Mouse (Mus musculus) kidney, postnatal 0 days (tissue): ENCODE measurements at regions not wholly inside any gene's neighbourhood (a gene's known extent, or its start where the extent isn't known, plus 50 kb on each side); places are given as distances from the start of the nearest gene placed in this dataset.

Experiments used
- ATAC-seq: fragments of 200-750 bp; cut with Nextera tagmentation; replicated peaks from 2 replicates; pipeline ENCODE4 v1.8.0; 2017; ENCODE audit warnings: low read depth, moderate number of reproducible peaks, moderate TSS enrichment, moderate library complexity; ENCODE audit not compliant: low FRiP score
- DNase-seq: peaks from one replicate; pipeline ENCODE4 v3.0.0-alpha.2; 2016; ENCODE audit warnings: low spot score
- H3K27ac ChIP-seq: fragments of 300-500 bp; sonication (generic); 2 replicates; pipeline ENCODE4 v1.5.1; 2014; ENCODE audit warnings: mild to moderate bottlenecking
- H3K27me3 ChIP-seq: fragments of 300-500 bp; sonication (generic); 2 replicates; pipeline ENCODE4 v1.6.1; 2014; ENCODE audit warnings: low read length, mixed read lengths; ENCODE audit not compliant: insufficient read depth
- H3K36me3 ChIP-seq: fragments of 300-500 bp; sonication (generic); 2 replicates; pipeline ENCODE4 v1.6.1; 2014; ENCODE audit warnings: low read length, mixed read lengths; ENCODE audit not compliant: insufficient read depth
- H3K4me1 ChIP-seq: fragments of 300-500 bp; sonication (generic); replicated peaks from 2 replicates; pipeline ENCODE4 v1.6.1; 2014; ENCODE audit warnings: antibody characterized with exemption, low read length, mixed read lengths; ENCODE audit not compliant: insufficient read depth
- H3K4me2 ChIP-seq: fragments of 300-500 bp; sonication (generic); 2 replicates; pipeline ENCODE4 v1.6.1; 2014; ENCODE audit warnings: mild to moderate bottlenecking, low read length, moderate library complexity, mixed read lengths
- H3K4me3 ChIP-seq: fragments of 300-500 bp; sonication (generic); replicated peaks from 2 replicates; pipeline ENCODE4 v1.5.1; 2014; ENCODE audit warnings: low read depth, low read length
- H3K9ac ChIP-seq: fragments of 300-500 bp; sonication (generic); 2 replicates; pipeline ENCODE4 v1.6.1; 2014; ENCODE audit warnings: low read depth, low read length
- H3K9me3 ChIP-seq: fragments of 300-500 bp; sonication (generic); replicated peaks from 2 replicates; pipeline ENCODE4 v1.6.1; 2016; ENCODE audit warnings: low read length, inconsistent platforms, mixed read lengths
- CTCF ChIP-seq: IDR thresholded peaks from 2 replicates; pipeline ENCODE4 v1.5.1; 2016; ENCODE audit warnings: antibody characterized with exemption, low read depth, mild to moderate bottlenecking, moderate library complexity
- WGBS: fragments of 180-500 bp; shearing (Covaris S2); extraction: QIAGEN DNeasy Blood & Tissue Kit; methylation state at CpG from one replicate; pipeline ENCODE4 v1.1.7; 2014; 5-methylcytosine and 5-hydroxymethylcytosine counted together

GRCm38 (mm10) chr8:12050841-12051240 lies 210.6 kb downstream of the Tex29 start:
- no peaks in the 10 kb centered on the region for H3K4me1 ChIP-seq
- 40% methylated on average over 5 of the region's 5 CpGs for WGBS
- H3K9me3 ChIP-seq: no peaks in the 10 kb centered on the region
- no peak for TF ChIP-seq CTCF
- H3K27me3 ChIP-seq: no peaks in the 10 kb centered on the region
- H3K4me3 ChIP-seq: no peak overlapping the region
- H3K4me2 ChIP-seq: no peak overlapping the region
- ATAC-seq (no peak), DNase-seq (no peak)
- no peak overlapping the region for H3K27ac ChIP-seq
- no peaks in the 10 kb centered on the region for H3K36me3 ChIP-seq
- H3K9ac ChIP-seq: no peak overlapping the region

- ATAC-seq: no peak
- Histone ChIP-seq H3K4me1 (no peaks in the 10 kb centered on the region), H3K4me3 (no peak overlapping the region), H3K4me2 (no peak overlapping the region), H3K9ac (no peak overlapping the region), H3K9me3 (no peaks in the 10 kb centered on the region), H3K36me3 (no peaks in the 10 kb centered on the region), H3K27me3 (no peaks in the 10 kb centered on the region), H3K27ac (no peak overlapping the region)
- no peak for DNase-seq
- WGBS: 49% methylated on average over 12 of the region's 12 CpGs
- no peak for TF ChIP-seq CTCF
Observed at GRCm38 (mm10) chr8:12051357-12051756, 211.1 kb downstream of the Tex29 start.

DNA sequence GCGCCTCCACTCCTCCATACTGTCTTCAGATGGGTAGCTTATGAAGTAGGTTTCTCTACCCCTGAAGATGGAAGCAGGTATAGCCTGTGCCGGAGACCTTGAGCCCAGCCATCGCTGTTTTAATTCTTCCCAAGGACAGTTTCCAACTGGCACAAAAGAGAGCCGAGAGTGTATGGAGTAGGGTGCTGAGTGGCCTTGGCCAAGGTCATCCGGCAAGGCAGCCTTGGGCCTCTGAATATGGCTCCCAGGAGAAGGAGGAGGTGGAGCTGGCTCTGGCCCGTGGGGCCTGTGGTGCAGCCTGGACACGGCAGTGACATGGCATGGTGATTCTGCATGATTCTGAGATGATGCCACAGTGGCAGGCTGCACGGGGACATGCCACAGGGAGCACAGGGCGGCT lies 215.7 kb downstream of the Tex29 start:
- Histone ChIP-seq H3K36me3 (no peaks in the 10 kb centered on the region), H3K4me2 (no peak overlapping the region), H3K27ac (no peak overlapping the region), H3K27me3 (no peaks in the 10 kb centered on the region), H3K4me3 (no peak overlapping the region), H3K9ac (no peak overlapping the region), H3K9me3 (no peaks in the 10 kb centered on the region), H3K4me1 (no peaks in the 10 kb centered on the region)
- TF ChIP-seq CTCF: no peak
- DNase-seq (no peak), ATAC-seq (no peak)
- WGBS: 89% methylated on average over 9 of the region's 9 CpGs

DNA sequence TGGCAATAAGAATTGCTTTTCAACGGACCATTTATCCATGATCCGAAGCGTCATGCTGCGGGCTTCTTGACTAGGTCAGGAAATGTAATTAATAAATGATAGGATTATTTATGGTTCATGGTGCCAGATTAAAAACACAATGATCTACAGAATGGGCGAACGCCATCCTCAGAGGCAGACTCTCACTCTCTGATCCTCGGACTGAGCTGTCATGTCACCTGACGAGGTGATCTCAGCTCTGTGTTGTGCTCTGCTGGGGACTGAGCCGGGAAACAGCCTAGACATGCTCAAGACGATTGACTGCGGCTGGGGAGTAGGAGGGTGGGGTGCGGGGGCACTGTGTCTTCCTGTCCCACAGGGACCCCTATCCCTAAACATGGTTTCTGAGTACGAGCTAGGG lies 217.4 kb upstream of the A230072I06Rik start:
- Histone ChIP-seq H3K36me3 (no peaks in the 10 kb centered on the region), H3K27me3 (no peaks in the 10 kb centered on the region), H3K9me3 (no peaks in the 10 kb centered on the region), H3K4me1 (no peaks in the 10 kb centered on the region), H3K4me3 (no peak overlapping the region), H3K4me2 (no peak overlapping the region), H3K9ac (no peak overlapping the region), H3K27ac (no peak overlapping the region)
- 34% methylated on average over 13 of the region's 13 CpGs for WGBS
- TF ChIP-seq CTCF: no peak
- ATAC-seq (no peak), DNase-seq (no peak)

- whole genome bisulfite sequencing: 73% methylated on average over 8 of the region's 8 CpGs
- H3K9me3 ChIP-seq: no peaks in the 10 kb centered on the region
- DNase-seq (no peak), ATAC-seq (no peak)
- H3K9ac ChIP-seq: no peak overlapping the region
- no peak overlapping the region for H3K4me2 ChIP-seq
- TF ChIP-seq CTCF: no peak
- H3K27me3 ChIP-seq: no peaks in the 10 kb centered on the region
- H3K27ac ChIP-seq: no peak overlapping the region
- H3K36me3 ChIP-seq: no peaks in the 10 kb centered on the region
- H3K4me1 ChIP-seq: no peaks in the 10 kb centered on the region
- no peak overlapping the region for H3K4me3 ChIP-seq
Observed at GRCm38 (mm10) chr8:12062710-12063109, 215.9 kb upstream of the A230072I06Rik start.

GRCm38 (mm10) chr8:12064664-12065063 lies 214.0 kb upstream of the A230072I06Rik start:
- no peak for TF ChIP-seq CTCF

DNA sequence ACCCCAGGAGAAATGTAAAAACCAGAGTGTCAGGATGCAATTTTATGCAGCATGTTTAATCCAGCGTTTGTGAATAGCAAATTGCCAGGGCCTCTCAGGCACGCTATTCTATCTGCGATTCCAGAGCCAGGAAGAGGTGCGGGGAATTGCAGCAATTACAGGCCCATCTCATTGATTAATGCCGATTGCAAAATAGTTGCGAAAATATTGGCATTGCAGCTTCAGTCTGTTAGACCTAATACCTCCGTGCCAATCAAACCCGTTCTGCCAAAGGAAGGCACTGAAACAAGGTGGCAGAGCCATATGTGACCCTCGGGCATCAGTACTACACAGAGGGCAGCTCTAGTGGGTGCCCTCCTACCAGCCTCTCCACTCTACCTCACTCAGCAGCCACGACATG lies 212.2 kb upstream of the A230072I06Rik start:
- no peaks in the 10 kb centered on the region for H3K4me1 ChIP-seq
- no peak overlapping the region for H3K4me3 ChIP-seq
- H3K9ac ChIP-seq: no peak overlapping the region
- no peaks in the 10 kb centered on the region for H3K36me3 ChIP-seq
- no peak for TF ChIP-seq CTCF
- H3K27ac ChIP-seq: no peak overlapping the region
- H3K9me3 ChIP-seq: no peaks in the 10 kb centered on the region
- DNase-seq (no peak), ATAC-seq (no peak)
- H3K4me2 ChIP-seq: no peak overlapping the region
- H3K27me3 ChIP-seq: no peaks in the 10 kb centered on the region
- WGBS: 83% methylated on average over 10 of the region's 10 CpGs

More at GRCm38 (mm10) chr8:12064664-12065063, 214.0 kb upstream of the A230072I06Rik start:
- no peak overlapping the region for H3K4me2 ChIP-seq
- no peak overlapping the region for H3K4me3 ChIP-seq
- no peak overlapping the region for H3K27ac ChIP-seq
- H3K9ac ChIP-seq: no peak overlapping the region
- DNase-seq (no peak), ATAC-seq (no peak)
- no peaks in the 10 kb centered on the region for H3K9me3 ChIP-seq
- 82% methylated on average over 7 of the region's 7 CpGs for WGBS
- no peaks in the 10 kb centered on the region for H3K4me1 ChIP-seq
- H3K27me3 ChIP-seq: no peaks in the 10 kb centered on the region
- H3K36me3 ChIP-seq: no peaks in the 10 kb centered on the region
